In the genomic region with DNA sequence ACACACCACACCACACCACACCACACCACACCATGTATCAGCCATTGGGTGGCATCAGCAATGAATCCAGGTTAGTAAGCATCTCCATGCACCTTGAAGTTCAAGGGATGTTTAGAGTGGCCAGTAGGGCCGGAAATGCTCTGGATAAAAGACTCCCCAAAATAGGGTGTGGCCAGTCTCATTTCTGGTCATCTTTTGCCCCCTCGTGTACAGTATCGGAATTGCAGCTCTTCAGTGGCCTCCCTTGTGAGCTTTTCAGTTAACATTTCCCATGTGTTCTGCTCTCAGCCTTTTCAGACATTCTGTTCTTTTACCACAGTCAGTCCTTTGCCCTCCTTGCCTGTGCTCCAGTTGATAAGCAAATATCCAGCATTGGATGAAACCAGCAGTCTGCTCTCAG, we compare ENCODE assay signal across 7 mouse cellular contexts. TPM values are rescaled to one million over a fixed set of nuclear protein-coding genes. Genes with fewer than 3 reads are reported as not detected.
DNase-seq lines count a peak whose midpoint lies in the region; ATAC-seq lines count a peak whose summit lies in the region.

No protein-coding gene starts in this region.

- intact Hi-C loops in left cerebral cortex, postnatal 25 days (cut with DNase I): loop anchor here (1.0 kb wide), 1 partner anchor 298 kb away; no protein-coding TSS in a partner anchor

- peak; percentile 52; the same call in 1 of the 2 replicates for ATAC-seq in granulocyte monocyte progenitor cell, adult 5-6 weeks (replicated peaks; ENCODE audit: poor library complexity, severe bottlenecking)

- DNase-seq in ovary, postnatal 36 days (ENCODE audit: low spot score): peak; percentile 9
- no peak for DNase-seq in ovary, postnatal 10 days (ENCODE audit: low spot score)
- DNase-seq in ZHBTc4 (ENCODE audit: low read depth, low spot score): peak; percentile 56
- DNase-seq in cerebellum, postnatal 14 days: peak; percentile 60 to 72
- peak; percentile 25 to 32 for DNase-seq in left cerebral cortex, postnatal 25 days (ENCODE audit: low spot score in 2 of 2)
- DNase-seq in right cerebral cortex, adult 2 months (ENCODE audit: low spot score in 2 of 2): peak; percentile 51 to 52

RNA-seq across cellular contexts. Expression of a gene that starts 15.8 kb away (rescaled TPM):
- not detected in 2 replicates for total RNA-seq in granulocyte monocyte progenitor cell, adult 5-6 weeks (2014; fragmentation: Nextera tagmentation)
- total RNA-seq in granulocyte monocyte progenitor cell, adult 5-6 weeks (2017): not detected in 2 replicates
- 10 to 100 TPM; 38.7 to 41.2 TPM for total RNA-seq in left cerebral cortex, postnatal 25 days (2021)

RNA-seq across cellular contexts. Expression of a gene that starts 25.8 kb away (rescaled TPM):
- total RNA-seq in granulocyte monocyte progenitor cell, adult 5-6 weeks (2014; fragmentation: Nextera tagmentation): 0.88 TPM in 1 of 2 replicates, not detected in the other
- total RNA-seq in granulocyte monocyte progenitor cell, adult 5-6 weeks (2017): not detected in 2 replicates
- total RNA-seq in left cerebral cortex, postnatal 25 days (2021): under 1 TPM; 0.60 to 0.99 TPM

RNA-seq across cellular contexts. Expression of a gene that starts 26.2 kb away (rescaled TPM):
- total RNA-seq in granulocyte monocyte progenitor cell, adult 5-6 weeks (2014; fragmentation: Nextera tagmentation): not detected in 2 replicates
- not detected in 2 replicates for total RNA-seq in granulocyte monocyte progenitor cell, adult 5-6 weeks (2017)
- not detected for total RNA-seq in left cerebral cortex, postnatal 25 days (2021)

RNA-seq across cellular contexts. Expression of a gene that starts 45.0 kb away (rescaled TPM):
- total RNA-seq in granulocyte monocyte progenitor cell, adult 5-6 weeks (2014; fragmentation: Nextera tagmentation): not detected in 2 replicates
- total RNA-seq in granulocyte monocyte progenitor cell, adult 5-6 weeks (2017): not detected in 2 replicates
- 1 to 10 TPM in 1 of 2 experiments, not detected in 1; 1.1 TPM for total RNA-seq in left cerebral cortex, postnatal 25 days (2021)

Comparison
In these comparisons a context has a peak if more than half of its experiments do, and no peak if none do; other contexts are left out.
1. RNA of a gene that starts 15.8 kb away (total RNA-seq): 38.7 to 41.2 TPM in left cerebral cortex, postnatal 25 days; not detected in granulocyte monocyte progenitor cell, adult 5-6 weeks; every median in the first group is over 10 times any median in the second.